Mouse (Mus musculus) layer of hippocampus, adult 8-10 months (tissue): Measurements from ENCODE around the gene Smim11. TPM values are rescaled to one million over a fixed set of nuclear protein-coding genes. Genes with fewer than 3 reads are reported as not detected.

Experiments used
- DNase-seq, 2 experiments: peaks; one replicate each; pipeline ENCODE4 v3.0.0; 2022; ENCODE audit warnings: low spot score in 2 of 2
- total RNA-seq, 4 experiments: library from RNA; stranded (reverse); gene quantifications; 2 replicates each; pipeline ENCODE4 v1.2.4; 2022

Gene Smim11
- total RNA-seq, 4 experiments from 2014 or later, result 16.8 to 27.3 (median 21.0) TPM

GRCm38 (mm10) chr16:92319353-92320109 lies 18.4 kb downstream of the Smim11 start:
- no peak for DNase-seq

DNA sequence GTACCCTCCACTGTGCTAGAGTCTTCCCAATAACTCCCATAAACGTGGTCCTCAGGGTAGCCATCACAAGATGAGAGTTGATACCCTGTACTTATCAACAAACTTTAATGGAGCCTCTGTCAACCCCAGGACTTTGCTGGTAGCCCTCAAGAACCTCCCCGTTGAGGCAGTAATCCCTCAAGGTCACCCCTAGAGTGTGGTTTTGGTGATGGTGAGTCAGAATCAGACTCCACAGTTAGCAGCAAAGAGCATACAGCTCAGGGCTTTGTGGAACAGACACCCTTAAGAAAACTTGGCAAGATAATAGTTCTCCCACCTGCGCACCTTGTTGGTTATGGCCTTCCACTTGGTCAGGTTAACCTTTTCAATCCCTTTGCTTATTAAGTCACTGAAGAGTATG lies 19.3 kb downstream of the Smim11 start:
- no peak for DNase-seq

DNA sequence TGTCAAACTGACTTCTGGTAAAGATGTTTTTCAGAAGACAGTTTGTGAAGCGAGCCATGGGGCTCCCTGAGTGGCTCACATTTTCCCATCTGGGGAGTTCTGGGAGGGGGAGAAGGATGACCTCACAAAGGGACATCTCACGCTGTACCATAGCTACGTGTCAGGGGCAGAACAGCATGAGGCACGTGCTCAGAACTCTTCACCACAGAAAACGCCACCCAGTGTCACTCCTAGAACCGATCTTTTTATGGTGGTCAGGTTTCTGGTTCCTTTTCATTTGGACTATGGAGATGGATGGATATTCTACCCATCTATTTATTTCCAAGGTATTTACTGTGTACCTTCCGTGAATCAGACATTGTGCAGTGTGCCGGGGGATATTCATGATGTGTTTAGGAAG lies 20.3 kb downstream of the Smim11 start, which contains the start of gene Fam243:
Gene Fam243, minus strand, starts transcription at position 101 of the 400 bp plus-strand sequence.
- no peak for DNase-seq

DNA sequence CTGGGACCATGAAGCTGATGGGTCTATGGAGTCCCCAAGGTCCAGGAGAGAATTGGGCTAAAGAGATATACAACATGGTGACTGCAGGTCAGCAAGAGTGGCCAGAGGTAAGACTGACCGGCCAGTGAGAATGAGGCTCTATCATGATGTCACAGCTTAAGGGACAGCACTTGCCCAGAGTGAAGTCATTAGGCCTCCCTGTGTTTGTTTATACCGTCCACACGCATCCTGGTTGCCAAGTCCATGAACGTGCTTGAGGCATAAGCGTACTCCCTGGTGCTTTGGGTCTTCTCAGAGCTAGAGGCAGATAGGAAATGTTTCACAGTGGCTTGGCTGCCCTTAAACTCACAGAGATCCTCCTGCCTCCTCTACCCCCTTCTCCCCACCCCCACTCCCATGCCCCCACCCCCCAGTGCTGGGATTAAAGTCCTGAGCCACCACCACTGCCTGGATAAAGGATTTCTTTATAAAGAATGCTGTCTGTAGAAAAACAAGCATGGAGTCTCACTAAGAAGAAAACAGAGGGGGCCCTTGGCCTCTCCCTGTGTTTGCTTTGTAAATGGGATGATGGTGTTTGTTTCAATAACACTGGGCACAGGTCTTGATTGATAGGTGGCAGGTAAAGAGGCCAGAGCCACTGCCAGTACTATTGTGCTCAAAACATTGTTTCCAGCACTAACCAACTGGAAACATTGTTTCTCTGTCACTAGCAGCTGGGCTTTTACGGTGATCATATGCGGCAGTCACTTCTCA lies 23.4 kb downstream of the Smim11 start:
- DNase-seq, result no peak

DNA sequence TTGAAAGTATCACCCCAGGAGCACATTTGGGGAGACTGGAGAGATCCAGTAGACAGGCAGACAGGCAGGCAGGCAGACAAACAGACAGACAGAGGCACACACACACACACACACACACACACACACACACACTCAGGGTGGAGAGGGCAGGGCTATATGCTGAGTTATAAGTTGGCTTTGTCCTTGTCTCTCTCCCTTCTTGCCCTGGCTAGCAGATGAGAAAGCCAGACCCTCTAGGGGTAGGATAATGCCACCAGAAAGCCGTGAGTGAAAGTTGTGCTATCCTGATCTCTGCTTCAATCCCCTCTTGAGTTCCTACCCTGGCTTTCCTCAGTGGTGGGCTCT lies 23.9 kb downstream of the Smim11 start:
- no peak for DNase-seq

GRCm38 (mm10) chr16:92327911-92328310 lies 26.8 kb downstream of the Smim11 start:
- DNase-seq, result no peak

- DNase-seq, result no peak
These were observed 29.9 kb downstream of the Smim11 start for GRCm38 (mm10) chr16:92330966-92331365.

GRCm38 (mm10) chr16:92334600-92334999 lies 33.5 kb downstream of the Smim11 start:
- DNase-seq, result no peak

- DNase-seq, result peak in 1 of 2 experiments; percentile 75
These were observed 35.2 kb downstream of the Smim11 start for GRCm38 (mm10) chr16:92336280-92336679.

GRCm38 (mm10) chr16:92340612-92341511 lies 39.8 kb downstream of the Smim11 start:
- DNase-seq, result peak; percentile 43 to 69

DNA sequence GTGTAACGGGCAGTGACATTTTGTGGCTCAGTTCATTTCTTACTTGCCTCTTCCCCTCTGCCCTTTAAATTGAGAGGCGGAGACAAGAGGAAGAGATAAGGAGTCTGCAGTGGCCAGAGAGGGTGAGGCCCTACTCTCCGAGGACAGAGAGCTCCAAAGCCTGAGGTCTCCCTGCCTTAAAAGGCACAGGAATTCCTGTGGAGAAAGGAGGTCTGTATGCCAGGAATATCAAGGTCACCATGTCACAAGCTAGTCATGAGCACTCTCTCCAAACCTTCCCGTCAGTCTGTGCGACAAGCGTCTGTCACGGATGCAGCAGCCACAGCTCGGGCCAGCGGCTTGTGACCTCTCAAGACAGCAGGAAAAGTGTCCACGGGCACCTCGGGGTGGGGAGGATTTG lies 44.1 kb downstream of the Smim11 start:
- no peak for DNase-seq

- no peak for DNase-seq
These were observed 45.3 kb downstream of the Smim11 start for GRCm38 (mm10) chr16:92346297-92346916.

- DNase-seq, result peak in 1 of 2 experiments; percentile 24
These were observed 47.9 kb downstream of the Smim11 start for GRCm38 (mm10) chr16:92348941-92349340.

DNA sequence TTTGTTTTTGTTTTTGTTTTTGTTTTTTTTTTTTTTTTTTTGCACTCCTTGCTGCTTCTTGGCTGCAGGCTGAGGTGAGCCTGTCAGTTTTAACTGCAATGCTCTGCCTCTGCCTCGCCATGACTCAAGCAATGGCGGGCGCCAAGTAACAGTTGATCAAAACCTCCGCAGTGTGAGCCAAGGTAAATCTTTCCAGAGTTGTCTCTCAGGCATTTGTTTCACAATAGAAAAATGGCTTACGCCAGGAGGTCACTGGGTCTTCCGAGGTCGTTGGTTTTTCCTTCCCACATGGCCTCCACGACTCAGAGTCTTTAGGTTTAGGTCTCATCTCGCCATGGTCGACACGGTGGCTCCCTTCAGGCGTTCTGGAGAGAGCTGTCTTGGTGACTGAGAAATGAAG lies 52.2 kb downstream of the Smim11 start:
- DNase-seq, result no peak

GRCm38 (mm10) chr16:92353897-92354296 lies 52.8 kb downstream of the Smim11 start:
- DNase-seq, result no peak

GRCm38 (mm10) chr16:92355366-92355765 lies 54.3 kb downstream of the Smim11 start:
- DNase-seq, result no peak

GRCm38 (mm10) chr16:92355982-92356381 lies 54.9 kb downstream of the Smim11 start:
- no peak for DNase-seq

GRCm38 (mm10) chr16:92357023-92357422 lies 55.9 kb downstream of the Smim11 start:
- DNase-seq, result no peak

DNA sequence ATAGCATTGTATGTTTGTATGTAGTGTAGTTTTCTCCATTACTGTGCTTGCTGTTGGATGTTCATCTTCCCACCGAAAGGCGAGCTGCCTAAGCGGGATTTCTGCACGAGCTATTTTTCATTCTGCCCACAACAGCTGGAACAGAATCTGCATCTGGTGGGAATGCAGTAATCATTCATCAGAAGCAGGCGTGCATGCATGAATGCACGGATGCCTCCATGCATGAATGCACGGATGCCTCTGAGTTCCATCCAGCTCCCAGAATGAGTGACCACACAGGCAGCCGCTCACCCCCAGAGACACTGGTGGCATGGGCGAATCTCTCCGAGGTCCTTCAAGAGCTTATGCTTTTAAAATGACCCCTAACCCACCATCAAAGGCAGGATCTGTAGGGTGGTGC lies 56.5 kb downstream of the Smim11 start:
- DNase-seq, result no peak

DNA sequence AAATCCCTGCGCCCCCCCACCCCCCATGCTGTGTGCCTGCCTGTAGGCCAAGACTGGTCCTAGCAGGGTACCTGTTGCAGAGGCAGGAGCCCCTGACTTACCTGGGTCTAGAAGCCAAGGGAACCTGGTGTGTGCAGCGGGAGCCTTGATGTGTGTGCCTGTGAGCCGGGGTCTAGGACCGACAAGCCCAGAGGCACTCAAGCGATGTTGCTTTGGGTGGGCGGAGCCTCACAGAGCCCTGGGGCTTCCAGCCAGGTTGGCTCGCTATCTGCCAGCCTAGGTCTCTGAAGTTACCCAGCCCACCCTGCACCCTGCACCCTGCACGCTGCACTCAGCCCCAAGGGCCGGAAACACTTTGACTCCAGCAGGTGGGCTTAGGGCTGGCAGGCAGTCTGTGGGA lies 57.6 kb downstream of the Smim11 start:
- DNase-seq, result no peak

- no peak for DNase-seq
These were observed 58.1 kb downstream of the Smim11 start, which contains the start of gene Kcne1 for GRCm38 (mm10) chr16:92359229-92359628. Gene Kcne1, minus strand, starts transcription at chr16:92359468.
